Mouse (Mus musculus): ENCODE data around the gene Ddit4. TPM values are rescaled to one million over a fixed set of nuclear protein-coding genes. Genes with fewer than 3 reads are reported as not detected.
A peak's percentile ranks its signal among the peaks of the same experiment; 100 is the strongest.

Gene Ddit4
- total RNA-seq, 2 experiments from 2014 or later = 0.37 to 0.42 TPM

DNA sequence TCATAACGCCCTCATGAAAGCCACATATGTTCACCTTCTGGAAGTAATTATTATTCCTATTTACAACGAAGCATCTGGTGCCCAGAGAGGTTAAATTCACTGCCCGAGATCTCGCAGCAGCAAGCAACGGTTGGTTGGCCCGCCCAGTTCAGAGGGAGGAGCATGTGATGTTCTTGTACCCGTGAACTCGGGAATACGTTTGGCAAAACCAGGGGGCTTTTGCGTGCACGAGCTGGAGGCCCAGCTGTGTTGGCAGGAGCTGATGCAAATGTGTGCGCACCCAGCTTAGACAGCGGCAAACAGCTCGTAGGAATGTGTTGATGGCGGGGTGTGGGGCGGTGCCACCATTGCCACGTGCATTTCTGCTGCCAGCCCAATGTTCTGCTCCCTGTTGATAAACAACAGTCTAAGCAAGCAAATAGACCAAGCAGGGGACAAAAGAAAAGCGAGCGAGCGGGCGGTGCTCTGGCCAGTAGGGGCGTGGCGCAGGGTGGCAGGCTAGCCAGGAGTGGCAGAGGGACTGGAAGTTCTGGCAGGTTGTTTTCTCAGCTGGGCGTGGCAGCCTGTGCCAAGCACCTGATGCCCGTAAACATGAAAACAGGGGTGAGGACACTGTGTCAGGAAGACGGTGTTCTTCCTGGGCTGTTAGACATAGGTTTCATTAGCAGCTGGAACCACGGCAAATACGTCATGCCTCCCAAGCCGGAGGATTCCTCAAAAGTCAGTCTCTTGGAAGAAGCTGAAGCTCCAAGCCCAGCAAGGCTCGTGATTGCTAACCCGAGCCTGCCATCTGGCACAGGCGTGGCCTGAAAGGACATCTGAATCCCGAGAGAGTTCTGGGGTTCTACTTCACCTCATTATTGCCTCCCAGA, 30.6 kb downstream of the Ddit4 start:
- peak; percentile 64 for ATAC-seq (replicated peaks; ENCODE audit: poor library complexity)

DNA sequence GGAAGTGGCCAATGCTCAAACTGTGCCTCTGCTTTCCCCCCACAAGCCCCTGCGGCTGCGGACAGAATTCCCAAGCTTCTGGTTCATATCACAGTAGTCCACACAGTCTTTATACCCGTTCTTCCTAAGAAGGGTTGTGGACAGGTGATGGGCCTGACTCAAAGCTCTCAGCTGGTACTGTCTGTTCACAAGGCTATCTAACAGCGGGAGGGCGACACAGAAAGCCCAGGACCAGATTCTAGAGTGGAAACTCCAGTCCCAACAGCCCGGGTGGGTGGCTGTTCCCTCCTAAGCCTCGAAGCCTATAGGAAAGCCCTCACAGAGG, 31.2 kb downstream of the Ddit4 start:
- no peak for ATAC-seq (replicated peaks; ENCODE audit: poor library complexity)

DNA sequence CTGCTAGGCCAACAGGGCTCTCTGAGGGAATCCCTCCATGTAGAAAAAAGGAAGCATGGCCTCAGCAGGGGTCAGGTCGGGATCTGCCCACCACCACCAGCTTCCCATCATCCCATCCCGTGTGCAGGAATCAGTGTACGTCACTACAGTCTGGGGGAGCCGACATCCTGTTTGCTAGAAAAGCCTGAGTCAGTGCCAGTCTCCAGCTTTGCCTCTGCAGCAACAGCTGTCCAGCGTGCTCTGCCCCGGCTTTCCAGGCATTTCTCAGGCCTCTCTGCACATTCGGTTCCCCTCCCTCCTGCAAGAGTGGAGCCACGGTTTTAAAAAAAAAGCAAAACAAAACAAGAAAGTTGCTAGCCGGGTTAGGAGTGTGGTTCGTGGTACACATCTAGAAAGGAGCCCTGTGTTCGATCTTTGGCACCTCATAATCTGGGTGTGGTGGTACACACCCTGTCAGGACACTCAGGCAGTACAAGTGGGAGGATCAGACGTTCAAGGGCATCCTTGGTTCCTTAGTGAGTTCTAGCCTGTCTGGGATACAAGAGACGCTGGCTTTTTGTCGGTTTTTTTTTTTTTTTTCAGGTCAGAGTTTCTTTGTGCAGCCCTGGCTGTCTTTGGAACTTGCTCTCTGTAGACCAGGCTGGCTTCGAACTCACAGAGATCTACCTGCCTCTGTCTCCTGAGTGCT, 32.0 kb downstream of the Ddit4 start:
- no peak for ATAC-seq (replicated peaks; ENCODE audit: poor library complexity)

DNA sequence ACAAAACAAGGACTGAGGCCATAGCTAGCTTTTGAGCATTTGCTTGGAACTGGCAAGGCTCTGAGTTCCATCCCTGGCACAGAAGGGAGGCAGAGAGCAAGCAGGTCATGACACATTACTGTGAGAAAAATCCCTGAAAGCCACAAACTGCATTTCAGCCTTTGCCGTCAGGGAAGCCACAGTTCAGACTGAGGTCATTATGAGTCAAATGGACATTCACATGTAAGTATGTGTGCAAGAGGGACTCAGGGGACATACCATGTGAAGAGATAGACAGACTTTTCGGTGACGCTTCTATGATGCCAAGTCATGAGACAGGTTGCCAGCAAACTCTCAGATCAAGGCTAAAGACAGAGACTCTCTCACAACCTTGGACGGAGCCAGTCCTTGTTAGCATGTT, 33.5 kb downstream of the Ddit4 start:
- ATAC-seq (replicated peaks; ENCODE audit: poor library complexity) = no peak

DNA sequence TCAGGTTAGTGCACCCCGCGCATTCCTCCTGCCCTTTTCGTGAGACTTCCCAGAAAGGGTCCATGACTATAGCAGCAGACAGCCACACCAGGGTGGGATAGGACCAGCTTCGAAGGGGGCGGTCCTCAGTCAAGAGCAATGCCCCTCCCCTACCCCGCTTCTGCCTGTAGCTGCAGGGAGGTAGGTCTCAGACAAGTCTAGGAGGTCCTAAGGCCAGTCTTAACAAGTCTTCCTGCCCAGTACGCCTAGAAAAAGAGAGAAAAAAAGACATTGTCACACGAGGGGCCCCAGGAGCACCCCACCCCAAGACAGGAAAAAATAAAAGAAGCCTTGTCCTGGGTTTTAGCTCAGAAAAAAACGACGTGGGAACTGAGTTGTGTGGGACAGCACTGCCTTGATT, 35.0 kb downstream of the Ddit4 start:
- peak; percentile 68 for ATAC-seq (replicated peaks; ENCODE audit: poor library complexity)

DNA sequence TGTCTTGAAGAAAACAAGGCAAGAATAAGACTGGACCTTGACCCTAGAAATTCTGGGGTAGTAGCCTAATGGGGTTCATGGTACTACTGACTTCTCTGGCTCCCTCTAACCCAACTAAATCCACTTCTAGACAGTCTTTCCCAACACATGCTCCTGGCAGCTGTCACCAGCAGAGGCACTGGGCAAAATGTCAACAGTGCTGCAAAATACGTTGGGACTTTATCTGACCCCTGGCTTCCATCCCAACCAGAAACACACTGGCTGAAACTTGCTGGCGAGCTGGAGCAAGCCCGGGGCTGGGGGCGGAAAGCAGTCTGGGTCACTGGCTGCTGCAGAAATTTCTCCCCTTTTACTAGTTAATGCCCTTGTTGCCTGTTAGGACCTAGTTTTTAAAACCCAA, 35.5 kb downstream of the Ddit4 start:
- ATAC-seq (replicated peaks; ENCODE audit: poor library complexity) = no peak; the same call in 1 of the 2 replicates

DNA sequence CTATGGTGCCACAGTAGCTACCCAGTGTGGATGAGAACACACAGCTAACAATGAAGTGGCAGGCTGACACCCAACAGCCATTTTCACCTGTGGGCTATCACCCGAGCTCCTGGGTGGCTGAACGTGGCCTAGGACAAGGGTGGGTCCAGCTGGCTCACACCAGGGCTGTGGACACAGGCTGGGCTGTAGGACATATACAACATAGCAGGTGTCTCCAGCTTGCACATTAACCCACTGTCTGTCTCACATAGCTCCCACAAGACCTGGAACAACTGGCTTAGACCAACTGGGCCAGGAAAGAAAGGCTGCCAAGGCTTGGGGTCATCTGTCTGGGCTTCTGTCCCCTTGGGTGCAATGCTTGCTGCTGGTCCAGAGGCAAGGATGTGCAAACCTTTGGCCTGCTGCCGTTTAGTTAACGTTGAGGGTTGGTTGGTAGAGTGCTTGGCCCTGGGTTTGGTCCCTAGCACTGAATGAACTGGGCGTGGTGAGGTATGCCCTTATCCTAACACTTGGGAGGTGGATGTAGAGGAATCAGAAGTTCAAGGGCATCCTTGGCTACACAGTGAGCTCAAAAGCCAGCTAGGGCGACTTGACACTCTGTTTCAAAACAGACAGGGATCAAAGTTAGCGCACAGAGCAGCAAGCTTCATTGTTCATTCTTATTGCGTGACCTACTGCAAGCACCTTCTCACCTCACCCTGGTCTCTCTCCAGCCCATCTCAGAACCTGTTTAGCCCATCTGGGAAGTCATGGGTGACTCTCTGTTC, 36.3 kb downstream of the Ddit4 start:
- ATAC-seq (replicated peaks; ENCODE audit: poor library complexity) = no peak

DNA sequence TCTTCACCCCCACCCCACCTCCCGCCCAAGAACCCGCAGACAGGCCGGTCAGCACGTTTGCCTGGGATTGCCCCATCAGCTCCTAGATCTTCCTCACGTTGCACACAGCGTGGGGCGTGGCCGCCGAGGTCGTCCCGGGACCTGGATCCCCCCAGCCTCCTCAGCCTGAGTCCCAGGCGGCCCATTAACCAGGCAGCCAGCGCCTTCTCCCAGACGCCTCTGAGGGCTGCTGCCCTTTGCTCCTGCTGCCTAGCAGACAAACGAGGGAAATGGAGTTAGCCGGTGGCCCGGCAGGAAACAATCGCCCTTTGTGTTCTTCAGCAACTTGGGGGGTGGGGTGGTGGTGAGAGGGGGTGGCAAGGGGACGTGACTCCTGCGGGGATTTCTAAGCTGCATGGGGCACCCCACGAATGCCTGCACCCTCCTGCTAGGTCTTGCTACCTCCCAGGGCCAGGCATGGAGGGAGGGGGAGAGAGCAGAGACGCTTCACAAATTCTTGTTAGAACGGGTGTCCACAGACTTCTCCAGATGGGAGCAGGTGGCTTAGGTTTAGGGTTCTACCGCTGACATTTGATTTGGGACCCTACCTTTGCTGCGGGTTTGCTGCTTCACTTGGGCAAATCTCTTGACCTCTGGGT, 40.0 kb downstream of the Ddit4 start:
- peak; percentile 36 for ATAC-seq (replicated peaks; ENCODE audit: poor library complexity)

DNA sequence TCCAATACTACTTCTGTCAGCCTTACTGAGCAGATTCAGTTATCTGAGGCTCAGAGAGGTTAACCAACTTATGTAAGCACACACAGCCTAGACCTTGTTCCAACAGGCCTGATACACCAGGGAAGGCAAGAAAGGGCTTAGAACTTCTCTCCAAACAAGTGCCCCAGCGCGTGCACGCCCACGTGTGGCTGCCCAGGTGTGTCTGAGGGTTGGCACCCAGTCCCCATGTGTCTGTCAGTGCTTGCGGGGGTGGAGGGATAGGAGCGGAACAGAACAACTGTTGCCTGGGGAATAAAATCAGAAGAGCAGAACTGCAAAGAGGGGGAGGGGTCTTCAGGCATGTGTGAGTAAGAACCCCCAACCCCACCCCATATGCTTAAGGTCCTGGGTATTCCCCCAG, 40.5 kb downstream of the Ddit4 start:
- ATAC-seq (replicated peaks; ENCODE audit: poor library complexity) = no peak

DNA sequence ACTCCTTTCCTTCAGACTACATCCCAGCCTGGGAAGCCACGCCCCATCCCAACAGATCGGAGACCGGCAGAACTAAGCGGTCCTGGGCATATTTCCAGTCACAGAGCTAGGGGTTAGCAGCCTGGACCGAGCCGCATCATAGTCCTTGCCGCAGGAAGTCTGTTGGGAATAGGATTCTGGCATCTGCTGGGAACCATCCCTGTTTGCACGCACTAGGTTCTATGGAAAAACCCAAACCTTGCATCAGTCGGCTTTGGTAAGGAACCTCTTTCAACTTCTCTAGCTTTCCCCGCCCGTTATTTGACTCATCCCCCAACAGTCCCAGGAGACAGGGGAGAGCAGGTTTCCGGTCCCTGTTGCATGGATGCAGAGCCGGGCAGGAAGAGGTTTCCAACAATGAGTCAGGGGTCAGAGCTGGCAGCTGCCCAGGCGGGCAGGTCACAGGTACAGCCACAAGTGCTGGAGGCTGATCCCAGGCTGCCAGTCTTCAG, 42.2 kb downstream of the Ddit4 start:
- ATAC-seq (replicated peaks; ENCODE audit: poor library complexity) = peak; percentile 44

DNA sequence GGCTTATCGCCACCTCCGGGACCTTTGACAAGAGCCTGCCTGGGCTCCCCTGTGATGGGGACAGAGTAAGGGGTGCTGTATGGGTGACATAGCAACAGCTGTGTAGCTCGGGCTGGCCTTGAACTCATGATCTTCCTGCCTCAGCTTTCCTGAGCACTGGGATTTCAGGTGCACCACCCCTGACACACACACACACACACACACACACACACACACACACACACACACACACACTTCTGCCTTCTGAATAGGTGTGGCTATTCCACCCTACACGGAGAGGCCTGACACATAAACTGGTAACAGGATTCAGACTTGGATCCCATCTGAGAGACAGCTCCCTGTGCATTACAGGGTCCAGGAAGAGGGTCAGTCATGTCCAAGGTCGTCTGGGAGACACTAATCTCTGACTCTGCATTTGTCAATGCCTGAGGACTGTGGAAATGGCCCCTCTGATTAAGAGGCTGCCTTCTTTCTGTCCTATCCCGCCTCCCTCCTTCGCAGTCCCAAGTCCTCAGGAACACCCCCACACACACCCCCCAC, 42.8 kb downstream of the Ddit4 start:
- no peak for ATAC-seq (replicated peaks; ENCODE audit: poor library complexity)

DNA sequence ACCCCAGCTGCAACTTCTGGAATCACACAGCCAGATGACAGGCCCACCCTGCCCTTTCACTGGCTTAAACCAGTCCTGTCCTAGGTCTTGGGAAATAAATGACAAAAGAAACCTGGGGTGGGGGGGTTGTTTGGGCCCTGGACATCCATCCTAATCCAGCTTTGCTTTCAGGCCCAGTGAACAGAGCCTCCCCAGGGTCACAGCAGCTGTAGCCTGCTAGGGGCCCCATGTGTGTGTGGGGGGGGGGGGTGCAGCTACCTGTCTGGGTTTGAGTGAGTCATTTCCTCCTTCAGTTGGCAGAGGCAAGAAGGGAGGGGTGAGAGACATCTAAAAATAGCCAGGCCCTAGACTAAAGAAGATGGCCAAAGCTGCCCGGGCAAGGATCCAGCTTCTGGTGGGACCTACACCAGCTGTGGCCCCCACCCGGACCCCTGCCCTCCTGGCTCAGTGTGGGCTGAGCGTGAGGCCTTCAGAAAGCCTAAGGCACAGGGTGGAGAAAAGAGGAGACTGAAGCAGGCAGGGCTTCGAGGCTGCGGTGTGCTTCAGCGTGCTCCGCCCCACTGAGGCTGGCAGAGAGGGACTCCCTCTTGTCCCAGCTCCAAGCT, 43.8 kb downstream of the Ddit4 start:
- ATAC-seq (replicated peaks; ENCODE audit: poor library complexity) = peak; percentile 50

DNA sequence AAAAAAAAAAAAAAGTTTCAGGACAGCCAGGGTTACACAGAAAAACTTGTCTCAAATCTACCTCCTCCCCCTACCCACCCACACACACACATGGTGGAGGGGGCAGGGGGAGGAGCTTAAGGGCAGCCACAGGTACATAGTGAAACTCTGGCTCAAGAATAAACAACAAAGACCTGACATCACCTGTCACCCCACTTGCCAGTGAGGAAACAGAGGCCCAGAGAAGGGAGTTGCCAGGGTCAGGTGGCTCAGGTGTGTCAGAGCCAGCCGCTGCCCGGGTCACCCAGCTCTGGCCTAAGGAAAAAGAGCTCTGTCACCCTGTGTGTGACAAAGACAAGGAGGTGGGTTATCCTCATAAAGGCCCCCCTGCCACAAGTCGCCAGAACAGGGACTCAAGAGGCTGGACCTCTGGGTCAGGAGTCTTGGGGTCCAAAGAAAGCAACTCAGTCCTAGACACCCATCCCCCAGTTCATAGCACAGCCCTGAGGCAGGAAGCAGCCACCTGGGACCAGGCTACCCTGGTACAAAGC, 44.5 kb downstream of the Ddit4 start:
- ATAC-seq (replicated peaks; ENCODE audit: poor library complexity) = no peak

DNA sequence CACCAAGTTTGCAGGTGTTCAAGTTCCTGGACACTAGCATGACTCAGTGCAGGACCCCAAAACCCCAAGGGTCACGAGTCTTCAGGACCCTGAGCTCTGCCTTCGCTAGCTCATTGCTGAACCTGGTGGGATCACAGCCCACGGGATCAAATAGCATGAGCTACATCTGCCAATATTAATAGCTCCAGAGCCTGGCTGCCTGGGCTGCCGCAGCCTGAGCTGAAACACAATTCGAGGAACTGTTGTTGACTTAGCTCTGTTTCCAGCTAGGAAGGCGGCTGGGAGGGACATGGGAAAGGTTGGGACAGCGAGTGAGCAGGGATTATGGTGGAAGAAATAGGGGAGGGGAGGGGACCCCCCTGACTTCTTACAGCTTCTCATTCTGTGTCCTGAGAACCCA, 48.5 kb downstream of the Ddit4 start:
- no peak for ATAC-seq (replicated peaks; ENCODE audit: poor library complexity)

DNA sequence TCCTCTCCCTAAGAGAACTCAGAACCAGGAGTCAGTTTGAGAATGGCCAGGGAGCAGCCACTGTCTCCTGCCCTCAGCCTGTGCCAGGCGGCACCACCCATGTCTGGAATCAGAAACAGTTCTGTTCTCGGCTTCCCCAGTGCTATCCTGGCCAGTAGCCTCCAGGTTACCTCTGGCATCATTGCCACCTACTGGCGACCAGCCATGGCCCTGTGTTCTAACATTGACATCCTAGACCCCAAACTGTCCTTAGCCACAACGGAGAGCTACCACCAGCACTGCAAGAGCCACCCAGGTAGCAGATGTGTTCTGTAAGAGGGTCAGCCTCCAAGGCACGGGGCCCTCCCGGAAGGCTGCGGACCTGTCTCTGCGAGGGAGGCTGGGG, 49.0 kb downstream of the Ddit4 start:
- no peak for ATAC-seq (replicated peaks; ENCODE audit: poor library complexity)

DNA sequence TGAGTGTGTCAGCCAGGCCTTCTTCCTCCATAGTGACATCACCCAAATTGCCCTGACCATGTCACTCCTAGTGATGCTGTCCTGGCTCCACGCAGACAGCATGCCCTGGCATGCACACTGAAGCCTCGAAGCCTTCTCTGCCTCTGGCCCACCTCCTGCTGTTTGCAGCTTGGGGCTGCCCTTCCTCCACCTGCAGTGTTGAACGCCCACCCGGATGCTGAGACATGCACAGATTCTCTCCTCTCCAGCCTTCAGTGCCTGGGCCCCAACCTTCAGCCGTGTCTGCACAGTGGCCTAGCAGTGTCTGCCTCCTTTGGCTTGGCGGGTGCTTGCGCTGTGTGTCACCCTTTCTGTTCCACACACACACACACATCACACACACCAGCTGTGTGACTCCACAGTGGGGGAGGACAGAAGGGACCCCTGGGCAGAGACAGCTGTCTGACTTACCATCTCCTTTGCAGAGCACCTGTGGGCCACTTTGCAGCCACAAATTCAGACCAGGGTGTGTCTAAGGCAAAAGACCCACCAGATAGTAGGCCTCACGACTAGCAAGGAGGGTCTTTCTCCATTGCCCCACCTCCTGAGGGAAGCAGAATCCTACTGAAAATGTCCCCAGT, 49.5 kb downstream of the Ddit4 start:
- ATAC-seq (replicated peaks; ENCODE audit: poor library complexity) = no peak

DNA sequence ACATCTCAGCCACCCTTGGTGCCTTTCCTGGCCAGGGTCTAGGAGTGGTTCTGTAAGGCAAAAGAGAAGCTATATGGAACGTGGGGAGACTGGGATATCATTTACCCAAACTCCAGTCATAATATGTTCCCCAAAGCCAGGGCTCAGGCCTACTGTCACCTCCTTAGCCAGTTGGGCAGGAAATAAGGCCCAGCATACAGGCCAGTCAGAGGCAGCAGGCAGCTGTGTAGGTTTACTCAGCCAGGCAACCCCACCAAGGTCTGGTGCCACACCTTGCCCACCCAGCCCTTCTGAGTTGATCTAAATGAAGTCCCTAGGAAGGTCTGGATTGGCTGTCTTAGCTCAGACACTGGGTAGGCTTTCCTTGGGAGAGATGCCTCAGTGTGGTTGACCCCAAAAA, 50.2 kb downstream of the Ddit4 start:
- no peak for ATAC-seq (replicated peaks; ENCODE audit: poor library complexity)

DNA sequence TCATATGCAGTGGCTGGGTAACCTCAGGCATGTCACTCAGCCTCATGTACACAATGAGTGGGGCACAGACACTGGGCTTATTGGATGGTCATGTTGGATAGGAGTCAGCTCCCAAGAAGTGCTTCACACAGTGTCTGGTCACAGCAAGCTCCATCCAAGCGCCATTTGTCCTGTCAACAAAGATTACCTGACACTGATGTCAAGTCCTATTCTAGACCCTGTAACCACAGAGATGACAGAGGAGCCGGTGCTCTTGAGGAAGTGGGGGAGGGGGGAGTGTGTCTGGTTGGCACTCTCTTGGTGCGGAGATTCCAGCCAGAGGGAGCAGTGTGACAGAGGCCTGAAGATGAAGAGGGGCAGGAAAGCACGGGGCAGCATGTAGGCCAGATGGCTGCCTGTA, 50.7 kb downstream of the Ddit4 start:
- no peak for ATAC-seq (replicated peaks; ENCODE audit: poor library complexity)

DNA sequence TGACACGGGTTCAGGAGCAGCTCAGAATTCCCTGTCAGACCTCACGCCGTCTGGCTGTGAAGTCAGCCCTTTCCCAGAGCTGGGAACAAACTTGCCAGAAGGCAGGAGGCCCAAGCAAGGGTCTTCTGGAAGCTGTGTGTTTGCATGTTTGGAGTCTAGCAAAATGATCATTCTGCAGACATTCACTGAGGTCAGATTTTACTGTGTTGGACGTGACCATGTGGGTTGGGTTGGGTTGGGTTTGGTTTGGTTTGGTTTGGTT, 51.5 kb downstream of the Ddit4 start:
- no peak for ATAC-seq (replicated peaks; ENCODE audit: poor library complexity)

Data from megakaryocyte progenitor cell, adult 5-6 weeks (primary cell).